Mouse (Mus musculus): ENCODE results near the gene Adal. TPM values are rescaled to one million over a fixed set of nuclear protein-coding genes. Genes with fewer than 3 reads are reported as not detected.

Gene Adal
- polyA plus RNA-seq, 1 experiment from 2014 or later: 9.7 TPM

GRCm38 (mm10) chr2:121170481-121170971, 30.3 kb downstream of the Adal start, which contains the start of gene Tubgcp4:
TSS of gene Tubgcp4 (plus strand) at chr2:121170654.
- TF ChIP-seq CTCF (IDR thresholded peaks at IDR 0.05; ENCODE audit: low read depth): no peak
- TF ChIP-seq EP300 (optimal IDR thresholded peaks at IDR 0.05): no peak
- DNase-seq (ENCODE audit: low spot score): no peak
- WGBS: under 1% methylated on average over 35 of the region's 38 CpGs
- H3K27ac ChIP-seq (replicated peaks): peak within 1 kb of the TSS; percentile 94
- peak within 1 kb of the TSS; percentile 90 for H3K9ac ChIP-seq (ENCODE audit: low read length)
- H3K9me3 ChIP-seq (ENCODE audit: control insufficient read depth, low read length): no peaks in the 10 kb centered on the region
- peak within 1 kb of the TSS; percentile 90 for H3K4me3 ChIP-seq (ENCODE audit: low read depth, low read length)
- peak within 1 kb of the TSS; percentile 79 for H3K4me2 ChIP-seq (replicated peaks; ENCODE audit: low read depth)
- H3K27me3 ChIP-seq (ENCODE audit: control insufficient read depth, insufficient read depth, low read length): no peaks in the 10 kb centered on the region
- H3K36me3 ChIP-seq (ENCODE audit: control insufficient read depth, insufficient read depth, low read length): 0 out of 2 replicates have a peak, but pooled peaks cover 5% of the 10 kb centered on the region
- peaks cover 8% of the 10 kb centered on the region; the same call in 1 of the 2 replicates for H3K4me1 ChIP-seq (replicated peaks; ENCODE audit: control insufficient read depth, insufficient read depth)
- peak; percentile 55 for ATAC-seq (ENCODE audit: low FRiP score, low TSS enrichment)

DNA sequence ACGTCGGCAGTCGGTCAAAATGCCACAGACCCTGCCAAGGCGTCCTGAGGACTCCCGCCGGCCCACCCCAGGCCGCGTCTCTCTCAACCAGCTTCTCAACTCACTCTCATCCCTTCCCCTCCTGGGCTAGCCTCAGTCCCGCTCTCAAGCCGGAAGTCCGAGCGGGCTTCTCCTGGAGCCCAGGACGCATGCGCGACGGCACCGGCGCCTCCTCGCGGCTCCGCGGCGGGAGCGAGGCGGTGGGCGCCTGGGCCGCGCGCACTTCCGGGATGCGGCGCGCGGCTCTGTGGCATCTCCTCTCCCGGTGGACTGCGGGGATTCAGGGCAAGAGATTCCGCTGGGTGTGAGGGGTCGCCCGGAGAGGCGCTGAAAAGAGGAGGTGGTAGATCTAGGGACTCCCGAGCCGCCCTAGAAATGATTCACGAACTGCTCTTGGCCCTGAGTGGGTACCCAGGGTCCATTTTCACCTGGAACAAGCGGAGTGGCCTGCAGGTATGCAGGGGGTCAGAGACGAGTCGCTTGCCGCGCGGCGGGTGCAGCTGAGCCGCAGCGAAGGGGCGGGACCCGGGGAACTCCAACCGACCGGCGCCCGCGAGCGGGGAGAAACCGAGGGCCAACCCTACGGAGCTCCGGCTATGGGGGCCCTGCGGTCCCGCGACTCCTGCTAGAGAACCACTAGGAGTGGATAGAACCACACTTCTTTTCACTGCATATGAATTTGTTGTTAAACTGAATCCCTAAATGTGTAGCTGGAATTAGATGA, 30.9 kb downstream of the Adal start, which contains the start of gene Zscan29:
TSS of gene Zscan29 (minus strand) at position 146 of the 763 bp plus-strand sequence.
- TF ChIP-seq CTCF (IDR thresholded peaks at IDR 0.05; ENCODE audit: low read depth) (peak; percentile 47), EP300 (optimal IDR thresholded peaks at IDR 0.05) (no peak)
- 2% methylated on average over 63 of the region's 66 CpGs for WGBS
- peak within 1 kb of the TSS; percentile 90 for H3K4me3 ChIP-seq (ENCODE audit: low read depth, low read length)
- H3K27me3 ChIP-seq (ENCODE audit: control insufficient read depth, insufficient read depth, low read length): no peaks in the 10 kb centered on the region
- H3K4me1 ChIP-seq (replicated peaks; ENCODE audit: control insufficient read depth, insufficient read depth): peaks cover 8% of the 10 kb centered on the region; the same call in 1 of the 2 replicates
- H3K27ac ChIP-seq (replicated peaks): peak within 1 kb of the TSS; percentile 94
- peak within 1 kb of the TSS; percentile 90 for H3K9ac ChIP-seq (ENCODE audit: low read length)
- 0 out of 2 replicates have a peak, but pooled peaks cover 1% of the 10 kb centered on the region for H3K36me3 ChIP-seq (ENCODE audit: control insufficient read depth, insufficient read depth, low read length)
- H3K4me2 ChIP-seq (replicated peaks; ENCODE audit: low read depth): peak within 1 kb of the TSS; percentile 79
- DNase-seq (ENCODE audit: low spot score) (peak; percentile 92), ATAC-seq (ENCODE audit: low FRiP score, low TSS enrichment) (peak; percentile 95)
- H3K9me3 ChIP-seq (ENCODE audit: control insufficient read depth, low read length): no peaks in the 10 kb centered on the region

DNA sequence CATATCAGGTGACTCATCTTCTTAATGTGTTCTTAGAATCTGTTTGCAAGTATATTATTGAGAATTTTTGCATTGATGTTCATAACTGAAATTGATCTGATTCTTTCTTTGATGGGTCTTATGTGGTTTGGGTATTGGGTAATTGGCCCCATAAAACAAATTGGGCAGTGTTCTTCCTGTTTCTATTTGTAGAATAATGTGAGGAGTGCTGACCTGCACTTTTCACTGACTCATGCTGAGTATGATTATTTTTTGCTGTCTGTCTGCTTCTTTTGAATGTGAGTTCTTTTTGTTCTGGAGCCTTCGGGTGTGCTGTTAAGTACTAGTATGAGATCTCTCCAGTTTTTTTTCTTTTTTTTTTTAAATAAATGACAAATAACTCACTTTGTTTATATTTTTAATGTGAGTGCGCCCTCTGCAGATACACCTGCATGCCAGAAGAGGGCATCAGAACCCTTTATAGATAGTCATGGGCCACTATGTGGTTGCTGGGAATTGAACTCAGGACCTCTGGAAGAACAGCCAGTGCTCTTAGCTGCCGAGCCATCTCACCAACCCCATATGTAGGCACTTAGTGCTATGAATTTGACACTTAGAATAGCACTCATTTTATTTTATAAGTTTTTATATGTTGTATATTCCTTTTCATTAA, 38.7 kb downstream of the Adal start:
- H3K4me3 ChIP-seq (ENCODE audit: low read depth, low read length): no peak overlapping the region
- no peak for ATAC-seq (ENCODE audit: low FRiP score, low TSS enrichment)
- H3K36me3 ChIP-seq (ENCODE audit: control insufficient read depth, insufficient read depth, low read length): peaks cover 3% of the 10 kb centered on the region; the same call in 1 of the 2 replicates
- DNase-seq (ENCODE audit: low spot score): no peak
- WGBS: 91% methylated on average over 3 of the region's 3 CpGs
- TF ChIP-seq EP300 (optimal IDR thresholded peaks at IDR 0.05): no peak
- TF ChIP-seq CTCF (IDR thresholded peaks at IDR 0.05; ENCODE audit: low read depth): peak; percentile 45
- H3K4me1 ChIP-seq (replicated peaks; ENCODE audit: control insufficient read depth, insufficient read depth): no peaks in the 10 kb centered on the region
- no peak overlapping the region for H3K27ac ChIP-seq (replicated peaks)
- no peak overlapping the region for H3K4me2 ChIP-seq (replicated peaks; ENCODE audit: low read depth)
- no peaks in the 10 kb centered on the region for H3K27me3 ChIP-seq (ENCODE audit: control insufficient read depth, insufficient read depth, low read length)
- H3K9ac ChIP-seq (ENCODE audit: low read length): no peak overlapping the region
- H3K9me3 ChIP-seq (ENCODE audit: control insufficient read depth, low read length): no peaks in the 10 kb centered on the region

DNA sequence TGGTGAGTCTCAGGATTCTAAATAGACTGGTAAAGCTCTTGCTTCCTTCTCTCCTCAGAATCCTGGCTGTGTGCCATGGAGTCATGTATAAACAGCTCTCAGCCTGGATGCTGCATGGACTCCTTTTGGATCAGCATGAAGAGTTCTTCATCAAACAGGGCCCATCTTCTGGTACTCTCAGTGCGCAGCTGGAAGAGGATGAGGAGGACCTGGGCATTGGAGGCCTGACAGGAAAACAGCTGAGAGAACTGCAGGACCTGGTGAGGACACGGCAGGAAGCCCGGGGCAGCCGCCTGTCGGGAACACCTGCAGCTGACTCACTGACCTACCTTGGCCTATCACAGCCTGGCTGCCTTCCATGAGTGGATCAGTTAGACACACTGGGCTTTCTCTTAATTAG, 43.2 kb downstream of the Adal start:
- Histone ChIP-seq H3K4me3 (ENCODE audit: low read depth, low read length) (no peak overlapping the region), H3K4me2 (replicated peaks; ENCODE audit: low read depth) (no peak overlapping the region), H3K9ac (ENCODE audit: low read length) (no peak overlapping the region), H3K9me3 (ENCODE audit: control insufficient read depth, low read length) (no peaks in the 10 kb centered on the region), H3K36me3 (ENCODE audit: control insufficient read depth, insufficient read depth, low read length) (peaks cover 13% of the 10 kb centered on the region), H3K4me1 (replicated peaks; ENCODE audit: control insufficient read depth, insufficient read depth) (no peaks in the 10 kb centered on the region), H3K27me3 (ENCODE audit: control insufficient read depth, insufficient read depth, low read length) (no peaks in the 10 kb centered on the region), H3K27ac (replicated peaks) (no peak overlapping the region)
- DNase-seq (ENCODE audit: low spot score) (no peak), ATAC-seq (ENCODE audit: low FRiP score, low TSS enrichment) (no peak)
- no peak for TF ChIP-seq CTCF (IDR thresholded peaks at IDR 0.05; ENCODE audit: low read depth)
- 81% methylated on average over 5 of the region's 5 CpGs for WGBS

DNA sequence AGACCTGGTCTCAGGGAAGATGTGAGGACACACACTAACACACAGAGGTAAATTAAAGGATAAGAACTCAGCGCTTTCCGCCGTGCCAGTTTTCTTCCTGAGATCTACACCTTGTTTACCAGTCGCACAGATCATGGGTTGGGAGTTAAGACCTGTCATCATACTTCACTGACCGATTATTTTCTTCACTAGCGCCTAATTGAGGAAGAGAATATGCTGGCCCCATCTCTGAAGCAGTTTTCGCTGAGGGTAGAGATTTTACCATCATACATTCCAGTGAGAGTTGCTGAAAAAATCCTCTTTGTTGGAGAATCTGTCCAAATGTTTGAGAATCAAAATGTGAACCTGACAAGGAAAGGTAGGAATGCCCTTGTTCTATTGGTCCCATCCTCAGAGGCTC, 43.9 kb downstream of the Adal start:
- ATAC-seq (ENCODE audit: low FRiP score, low TSS enrichment): no peak
- Histone ChIP-seq H3K4me3 (ENCODE audit: low read depth, low read length) (no peak overlapping the region), H3K9me3 (ENCODE audit: control insufficient read depth, low read length) (no peaks in the 10 kb centered on the region), H3K9ac (ENCODE audit: low read length) (no peak overlapping the region), H3K27ac (replicated peaks) (no peak overlapping the region), H3K36me3 (ENCODE audit: control insufficient read depth, insufficient read depth, low read length) (peaks cover 16% of the 10 kb centered on the region), H3K4me2 (replicated peaks; ENCODE audit: low read depth) (no peak overlapping the region), H3K4me1 (replicated peaks; ENCODE audit: control insufficient read depth, insufficient read depth) (no peaks in the 10 kb centered on the region), H3K27me3 (ENCODE audit: control insufficient read depth, insufficient read depth, low read length) (no peaks in the 10 kb centered on the region)
- 94% methylated on average over 7 of the region's 7 CpGs for WGBS
- TF ChIP-seq CTCF (IDR thresholded peaks at IDR 0.05; ENCODE audit: low read depth) (no peak), EP300 (optimal IDR thresholded peaks at IDR 0.05) (no peak)
- no peak for DNase-seq (ENCODE audit: low spot score)
